Mouse (Mus musculus) cerebellum, adult 2 months (tissue): Measurements from ENCODE around the gene Ldlrad3.

Experiments
- CTCF ChIP-seq: fragments of 200-500 bp; IDR thresholded peaks from 2 replicates; pipeline ENCODE4 v1.5.1; 2011; ENCODE audit warnings: low read depth, mild to moderate bottlenecking, control low read depth, low read length, moderate library complexity, borderline replicate concordance; ENCODE audit not compliant: insufficient read depth
- POLR2A ChIP-seq: fragments of 200-500 bp; IDR thresholded peaks from 2 replicates; pipeline ENCODE4 v1.6.1; 2011; ENCODE audit warnings: low read length, control low read depth, borderline replicate concordance; ENCODE audit not compliant: insufficient read depth

GRCm38 (mm10) chr2:102231470-102231869, 45.3 kb upstream of the Ldlrad3 start:
- TF ChIP-seq CTCF (no peak), POLR2A (no peak)
